Mouse (Mus musculus) neural tube, embryonic 14.5 days (tissue): ENCODE results near the gene Pawr. TPM values are rescaled to one million over a fixed set of nuclear protein-coding genes. Genes with fewer than 3 reads are reported as not detected.
"Not testable (repeated sequence)": the region's sequence is repeated elsewhere in the genome, so short reads cannot be mapped to it uniquely, and the experiment has no call there.

Source experiments
- ATAC-seq: fragments of 200-750 bp; cut with Nextera tagmentation; 2 replicates; pipeline ENCODE4 v1.8.0; 2017; ENCODE audit warnings: low read depth, mild to moderate bottlenecking, moderate TSS enrichment, moderate library complexity
- H3K27ac ChIP-seq: fragments of 300-500 bp; sonication (generic); 2 replicates; pipeline ENCODE4 v1.5.1; 2014; ENCODE audit warnings: low read depth, mild to moderate bottlenecking, control low read depth, low read length, moderate library complexity, mixed read lengths
- H3K27me3 ChIP-seq: fragments of 300-500 bp; sonication (generic); 2 replicates; pipeline ENCODE4 v1.6.1; 2014; ENCODE audit warnings: low read length; ENCODE audit not compliant: control insufficient read depth, insufficient read depth
- H3K36me3 ChIP-seq: fragments of 300-500 bp; sonication (generic); 2 replicates; pipeline ENCODE4 v1.6.1; 2014; ENCODE audit warnings: low read length, mixed read lengths; ENCODE audit not compliant: control insufficient read depth, insufficient read depth
- H3K4me1 ChIP-seq: fragments of 300-500 bp; sonication (generic); 2 replicates; pipeline ENCODE4 v1.6.1; 2014; ENCODE audit warnings: low read length; ENCODE audit not compliant: control insufficient read depth, insufficient read depth
- H3K4me2 ChIP-seq: fragments of 300-500 bp; sonication (generic); 2 replicates; pipeline ENCODE4 v1.6.1; 2014; ENCODE audit warnings: mild to moderate bottlenecking, low read depth, low read length, control low read depth
- H3K4me3 ChIP-seq: fragments of 300-500 bp; sonication (generic); 2 replicates; pipeline ENCODE4 v1.5.1; 2014; ENCODE audit warnings: low read depth, low read length, control low read depth, mixed read lengths
- H3K9ac ChIP-seq: fragments of 300-500 bp; sonication (generic); replicated peaks from 2 replicates; pipeline ENCODE4 v1.6.1; 2014; ENCODE audit warnings: low read depth, mild to moderate bottlenecking, control low read depth, low read length, mixed read lengths
- H3K9me3 ChIP-seq: fragments of 300-500 bp; sonication (generic); 2 replicates; pipeline ENCODE4 v1.6.1; 2016; ENCODE audit warnings: low read length; ENCODE audit not compliant: control insufficient read depth
- WGBS: fragments of 180-500 bp; shearing (Covaris S2); extraction: QIAGEN DNeasy Blood & Tissue Kit; methylation state at CpG from one replicate; pipeline ENCODE4 v1.1.7; 2014; 5-methylcytosine and 5-hydroxymethylcytosine counted together
- polyA plus RNA-seq: library from polyadenylated mRNA; unstranded; fragments of >200 nt; fragmentation: Nextera tagmentation; extraction: Ambion mirVana; gene quantifications from 2 replicates; pipeline ENCODE4 v1.2.1, GENCODE M21; 2014

Gene Pawr
- polyA plus RNA-seq, 1 experiment from 2014 or later: 3.8 TPM

DNA sequence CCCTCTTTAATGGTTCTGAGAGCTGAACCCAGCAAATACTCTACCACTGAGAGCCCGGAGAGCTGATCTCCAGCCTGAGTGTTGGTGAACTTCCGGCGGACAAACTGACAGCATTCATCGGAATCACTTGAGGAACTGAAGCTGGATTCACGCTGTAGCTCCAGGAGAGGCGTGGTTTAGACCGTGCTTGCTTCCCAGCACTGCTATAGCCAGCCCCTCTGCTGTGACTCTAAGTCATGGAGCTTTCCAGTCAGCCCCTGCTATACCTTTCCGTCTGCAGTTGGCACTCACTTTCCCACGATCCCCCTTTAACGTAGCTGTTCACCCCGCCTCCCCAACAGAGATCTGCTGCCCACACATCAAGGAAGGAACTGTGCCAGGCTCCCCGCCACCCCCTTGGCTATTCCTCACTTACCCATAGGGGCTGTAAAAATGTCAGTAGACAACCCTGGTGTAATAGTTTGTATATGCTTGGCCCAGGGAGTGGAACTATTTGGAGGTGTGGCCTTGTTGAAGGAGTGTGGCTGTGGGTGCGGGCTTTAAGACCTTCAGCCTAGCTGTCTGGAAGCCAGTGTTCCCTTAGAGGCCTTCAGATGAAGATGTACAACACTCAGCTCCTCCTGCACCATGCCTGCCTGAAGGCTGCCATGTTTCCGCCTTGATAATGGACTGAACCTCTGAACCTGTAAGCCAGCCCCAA is 83.2 kb downstream of the Pawr start:
- Histone ChIP-seq H3K4me2 (no peak overlapping the region), H3K4me1 (no peaks in the 10 kb centered on the region), H3K36me3 (no peaks in the 10 kb centered on the region), H3K27me3 (no peaks in the 10 kb centered on the region), H3K4me3 (no peak overlapping the region), H3K9ac (no peak overlapping the region), H3K27ac (no peak overlapping the region), H3K9me3 (no peaks in the 10 kb centered on the region)
- WGBS: 87% methylated on average over 14 of the region's 14 CpGs
- ATAC-seq: no peak

DNA sequence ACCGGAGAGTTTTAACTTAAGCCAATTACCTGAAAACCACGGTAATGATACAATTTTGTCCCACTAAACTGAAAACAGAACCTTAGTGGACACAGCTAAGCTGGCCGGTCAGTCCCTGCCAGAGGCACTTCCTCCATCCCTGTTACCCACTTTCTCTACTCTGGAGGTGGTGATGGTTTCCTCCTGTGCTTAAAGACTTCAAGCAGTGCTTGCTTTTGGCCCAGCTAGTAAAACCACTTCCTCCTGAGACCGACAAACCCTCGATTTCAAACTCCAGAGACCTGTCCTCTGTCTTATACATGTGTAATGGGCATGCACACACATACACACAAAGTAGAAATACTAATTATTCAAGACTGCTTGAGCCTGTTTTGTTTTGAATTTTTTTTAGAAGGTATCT is 85.5 kb downstream of the Pawr start:
- 91% methylated on average over 5 of the region's 5 CpGs for WGBS
- H3K4me1 ChIP-seq: no peaks in the 10 kb centered on the region
- H3K27ac ChIP-seq: no peak overlapping the region
- H3K4me3 ChIP-seq: no peak overlapping the region
- no peaks in the 10 kb centered on the region for H3K27me3 ChIP-seq
- no peaks in the 10 kb centered on the region for H3K9me3 ChIP-seq
- ATAC-seq: no peak
- H3K4me2 ChIP-seq: no peak overlapping the region
- no peaks in the 10 kb centered on the region for H3K36me3 ChIP-seq
- no peak overlapping the region for H3K9ac ChIP-seq

DNA sequence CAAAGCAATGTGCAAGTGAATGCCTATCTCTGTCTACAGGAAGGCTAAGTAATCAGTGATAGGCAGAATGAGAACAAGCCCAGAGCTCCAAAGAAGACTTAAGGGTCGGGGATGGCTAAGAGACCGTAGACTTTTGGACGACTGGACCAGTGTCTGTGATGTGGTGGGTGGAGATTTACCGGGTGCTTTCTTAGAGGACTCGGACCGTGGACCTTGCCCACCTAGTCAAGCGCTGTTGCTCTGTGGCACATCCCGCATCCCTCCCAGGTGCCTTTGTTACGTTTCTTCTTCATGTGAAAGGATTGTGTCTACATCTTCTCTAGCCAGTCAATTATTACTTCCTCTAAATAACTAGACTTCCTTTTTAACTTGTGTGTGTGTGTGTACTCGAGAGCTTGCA is 98.6 kb downstream of the Pawr start:
- ATAC-seq: no peak
- 91% methylated on average over 10 of the region's 10 CpGs for WGBS

DNA sequence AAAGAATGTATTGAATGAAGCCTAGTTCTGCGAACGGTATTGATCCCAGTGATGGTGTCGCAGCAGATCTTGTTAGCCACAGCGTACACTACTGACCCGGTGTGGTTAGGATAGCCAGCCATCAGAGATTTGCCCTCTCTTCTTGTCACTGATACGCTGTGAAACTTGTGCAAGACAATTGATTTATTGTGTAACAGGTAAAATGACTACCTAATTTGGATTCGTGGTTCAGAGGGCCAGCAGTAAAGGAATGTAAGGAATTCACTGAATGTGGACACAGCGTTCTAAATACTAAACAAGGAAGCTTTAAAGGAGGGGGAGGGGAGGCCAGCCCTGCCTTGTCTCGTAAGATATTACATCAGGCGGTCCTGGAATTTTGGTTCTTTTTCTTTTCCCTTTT is 100.3 kb downstream of the Pawr start:
- H3K27me3 ChIP-seq: no peaks in the 10 kb centered on the region
- H3K4me2 ChIP-seq: no peak overlapping the region
- no peak for ATAC-seq
- H3K27ac ChIP-seq: no peak overlapping the region
- no peak overlapping the region for H3K9ac ChIP-seq
- H3K36me3 ChIP-seq: no peaks in the 10 kb centered on the region
- no peaks in the 10 kb centered on the region for H3K4me1 ChIP-seq
- WGBS: 41% methylated on average over 10 of the region's 10 CpGs
- no peaks in the 10 kb centered on the region for H3K9me3 ChIP-seq
- no peak overlapping the region for H3K4me3 ChIP-seq

More for the DNA sequence above, 98.6 kb downstream of the Pawr start:
- H3K27me3 ChIP-seq: no peaks in the 10 kb centered on the region
- H3K4me1 ChIP-seq: no peaks in the 10 kb centered on the region
- no peak overlapping the region for H3K9ac ChIP-seq
- H3K27ac ChIP-seq: no peak overlapping the region
- no peak overlapping the region for H3K4me2 ChIP-seq
- no peaks in the 10 kb centered on the region for H3K9me3 ChIP-seq
- H3K36me3 ChIP-seq: no peaks in the 10 kb centered on the region
- H3K4me3 ChIP-seq: no peak overlapping the region

DNA sequence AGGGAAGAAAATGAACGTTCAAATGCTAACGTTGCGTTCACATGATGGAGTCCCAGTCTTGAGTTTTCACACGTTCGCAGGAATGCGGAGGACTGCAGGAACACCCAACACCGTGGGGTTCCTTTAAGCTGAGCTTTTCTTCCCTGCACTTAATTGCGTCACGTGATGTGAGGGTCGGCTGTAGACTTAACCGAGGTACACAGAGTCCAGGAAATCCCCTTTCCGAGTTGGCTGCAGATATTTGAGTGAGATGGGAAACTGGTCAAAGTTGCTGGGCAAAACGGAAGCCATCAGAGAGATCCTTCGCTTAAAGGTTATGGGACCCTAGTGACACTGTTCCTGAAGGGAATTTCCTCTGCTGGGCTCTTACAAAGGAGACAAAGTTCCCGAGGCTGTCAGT is 102.1 kb downstream of the Pawr start:
- Histone ChIP-seq H3K9ac (no peak overlapping the region), H3K27me3 (no peaks in the 10 kb centered on the region), H3K9me3 (no peaks in the 10 kb centered on the region), H3K27ac (no peak overlapping the region), H3K4me3 (no peak overlapping the region), H3K36me3 (no peaks in the 10 kb centered on the region), H3K4me2 (no peak overlapping the region; the same call in 1 of the 2 replicates), H3K4me1 (no peaks in the 10 kb centered on the region)
- WGBS: 12% methylated on average over 15 of the region's 15 CpGs
- ATAC-seq: peak; percentile 34; the same call in 1 of the 2 replicates

DNA sequence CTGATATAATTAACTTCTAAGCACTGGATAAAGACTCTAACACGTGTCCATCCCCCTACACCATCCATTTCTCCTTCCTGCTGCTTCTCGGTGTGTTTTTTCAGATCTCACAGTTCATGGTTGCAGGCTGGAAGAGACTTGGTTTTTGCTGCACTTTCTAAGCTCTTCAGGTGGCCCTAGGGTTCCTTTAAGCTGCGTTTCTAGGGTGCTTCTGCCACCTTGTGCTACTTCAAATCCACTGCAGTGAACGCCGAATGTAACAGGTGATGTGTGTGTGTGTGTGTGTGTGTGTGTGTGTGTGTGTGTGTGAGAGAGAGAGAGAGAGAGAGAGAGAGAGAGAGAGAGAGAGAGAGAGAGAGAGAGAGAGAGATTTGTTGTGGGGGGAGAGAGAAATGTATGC is 103.7 kb downstream of the Pawr start:
- WGBS: 43% methylated on average over 5 of the region's 5 CpGs
- Histone ChIP-seq H3K27me3 (no peaks in the 10 kb centered on the region), H3K4me2 (no peak overlapping the region), H3K36me3 (no peaks in the 10 kb centered on the region), H3K4me1 (no peaks in the 10 kb centered on the region), H3K9ac (no peak overlapping the region), H3K9me3 (no peaks in the 10 kb centered on the region), H3K4me3 (no peak overlapping the region), H3K27ac (no peak overlapping the region)
- ATAC-seq: peak; percentile 79; the same call in 1 of the 2 replicates

DNA sequence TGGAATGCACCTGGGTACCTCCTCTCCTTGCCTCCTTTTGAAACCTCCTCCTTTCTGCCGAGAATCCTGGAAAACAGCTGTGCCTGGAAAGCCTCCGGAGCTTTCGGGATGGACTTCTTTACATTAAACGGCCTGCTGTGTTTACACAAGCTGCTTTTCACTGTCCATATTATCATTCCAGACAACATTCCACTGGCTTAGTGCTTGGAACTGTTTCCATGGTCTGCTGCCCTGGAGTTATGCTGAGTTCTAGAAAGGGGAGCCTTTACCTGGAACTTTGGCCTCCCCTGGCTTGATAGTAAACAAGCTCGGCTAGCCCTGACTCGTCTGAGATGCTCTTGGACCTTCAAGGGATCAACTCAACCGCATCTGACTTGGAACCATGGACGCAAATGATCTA is 104.4 kb downstream of the Pawr start:
- no peak overlapping the region for H3K9ac ChIP-seq
- no peak overlapping the region for H3K27ac ChIP-seq
- no peaks in the 10 kb centered on the region for H3K4me1 ChIP-seq
- no peak for ATAC-seq
- H3K27me3 ChIP-seq: no peaks in the 10 kb centered on the region
- H3K9me3 ChIP-seq: no peaks in the 10 kb centered on the region
- H3K4me3 ChIP-seq: no peak overlapping the region
- 50% methylated on average over 8 of the region's 8 CpGs for WGBS
- H3K36me3 ChIP-seq: no peaks in the 10 kb centered on the region
- no peak overlapping the region for H3K4me2 ChIP-seq

DNA sequence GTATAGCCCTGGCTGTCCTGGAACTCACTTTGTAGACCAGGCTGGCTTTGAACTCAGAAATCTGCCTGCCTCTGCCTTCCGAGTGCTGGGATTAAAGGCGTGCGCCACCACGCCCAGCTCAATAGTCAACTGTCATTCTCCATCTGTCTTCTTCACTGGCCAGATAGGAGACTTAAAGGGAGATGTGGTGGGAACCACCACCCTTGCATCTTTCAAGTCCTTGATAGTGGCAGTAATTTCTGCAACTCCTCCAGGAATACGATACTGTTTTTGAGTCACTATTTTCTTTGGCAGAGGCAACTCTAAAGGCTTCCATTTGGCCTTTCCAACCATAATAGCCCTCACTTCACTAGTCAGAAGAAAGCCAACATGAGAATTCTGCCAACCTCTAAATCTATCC is 108.3 kb downstream of the Pawr start:
- H3K27me3 ChIP-seq, ATAC-seq, H3K4me2 ChIP-seq, H3K4me1 ChIP-seq, H3K9ac ChIP-seq, H3K36me3 ChIP-seq, H3K9me3 ChIP-seq, H3K4me3 ChIP-seq, H3K27ac ChIP-seq: not testable (repeated sequence)
- 94% methylated on average over 5 of the region's 5 CpGs for WGBS

DNA sequence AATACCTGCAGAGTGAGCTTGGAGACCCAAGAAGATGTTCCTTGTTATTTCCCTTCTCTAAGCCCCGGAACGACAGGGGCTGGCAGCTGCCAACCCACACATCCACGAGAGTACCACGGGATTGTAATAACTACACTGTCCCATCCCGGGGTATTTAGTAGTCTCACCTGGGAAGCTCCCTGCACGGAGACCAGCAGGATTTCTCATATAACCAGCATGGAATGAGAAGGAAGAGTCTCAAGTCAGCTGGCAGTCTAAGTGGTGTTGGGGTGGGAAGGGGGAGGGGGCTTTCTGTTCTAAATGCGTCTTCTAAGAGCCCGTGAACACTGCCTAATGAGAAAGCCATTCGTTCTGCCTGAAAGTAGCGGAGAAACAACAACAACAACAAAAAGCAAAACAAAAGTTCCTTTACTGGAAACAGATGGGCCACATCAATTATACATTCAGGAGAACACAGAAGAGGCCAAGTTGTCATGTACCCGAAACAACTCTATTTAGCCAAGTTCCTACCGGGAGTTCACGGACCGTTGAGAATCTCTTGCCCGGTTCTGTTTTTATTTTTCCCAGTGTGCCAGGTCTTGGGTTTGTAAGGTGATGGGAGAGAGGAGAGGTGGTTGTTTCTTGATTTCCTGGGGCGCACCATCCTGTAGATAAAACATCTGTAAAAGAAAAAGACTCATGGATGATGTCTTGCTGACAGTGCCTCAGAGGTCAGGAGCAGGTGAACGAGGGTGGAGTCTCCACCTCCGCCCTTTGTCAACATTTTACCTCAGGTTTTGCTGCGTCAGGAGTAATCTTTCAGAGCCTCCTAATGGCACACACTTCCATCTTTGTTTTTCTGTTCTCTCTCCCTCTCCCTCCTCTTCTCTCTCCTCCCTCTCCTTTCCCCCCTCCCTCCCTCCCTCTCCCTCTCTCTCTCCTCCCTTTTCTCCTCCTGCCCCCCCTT is 112.3 kb downstream of the Pawr start:
- Histone ChIP-seq H3K36me3 (no peaks in the 10 kb centered on the region), H3K9ac (no peak overlapping the region), H3K4me1 (peaks cover 4% of the 10 kb centered on the region; the same call in 1 of the 2 replicates), H3K27me3 (no peaks in the 10 kb centered on the region), H3K4me3 (no peak overlapping the region), H3K27ac (no peak overlapping the region), H3K9me3 (no peaks in the 10 kb centered on the region), H3K4me2 (peak overlapping the region; percentile 0; the same call in 1 of the 2 replicates)
- WGBS: 35% methylated on average over 19 of the region's 19 CpGs
- peak; percentile 22; the same call in 1 of the 2 replicates for ATAC-seq
